Mouse (Mus musculus) duodenum, adult 2 months (tissue): ENCODE data around the gene Cbl. TPM values are rescaled to one million over a fixed set of nuclear protein-coding genes. Genes with fewer than 3 reads are reported as not detected.

ENCODE experiments used
- polyA plus RNA-seq: library from polyadenylated mRNA; depleted of rRNA; stranded (reverse); fragments of >200 nt; gene quantifications from 2 replicates; pipeline ENCODE4 v1.2.3, GENCODE M21; 2012; ENCODE audit warnings: low replicate concordance; rRNA removed

The Cbl gene
- polyA plus RNA-seq = 3.6 and 3.9 TPM in 2 replicates

DNA sequence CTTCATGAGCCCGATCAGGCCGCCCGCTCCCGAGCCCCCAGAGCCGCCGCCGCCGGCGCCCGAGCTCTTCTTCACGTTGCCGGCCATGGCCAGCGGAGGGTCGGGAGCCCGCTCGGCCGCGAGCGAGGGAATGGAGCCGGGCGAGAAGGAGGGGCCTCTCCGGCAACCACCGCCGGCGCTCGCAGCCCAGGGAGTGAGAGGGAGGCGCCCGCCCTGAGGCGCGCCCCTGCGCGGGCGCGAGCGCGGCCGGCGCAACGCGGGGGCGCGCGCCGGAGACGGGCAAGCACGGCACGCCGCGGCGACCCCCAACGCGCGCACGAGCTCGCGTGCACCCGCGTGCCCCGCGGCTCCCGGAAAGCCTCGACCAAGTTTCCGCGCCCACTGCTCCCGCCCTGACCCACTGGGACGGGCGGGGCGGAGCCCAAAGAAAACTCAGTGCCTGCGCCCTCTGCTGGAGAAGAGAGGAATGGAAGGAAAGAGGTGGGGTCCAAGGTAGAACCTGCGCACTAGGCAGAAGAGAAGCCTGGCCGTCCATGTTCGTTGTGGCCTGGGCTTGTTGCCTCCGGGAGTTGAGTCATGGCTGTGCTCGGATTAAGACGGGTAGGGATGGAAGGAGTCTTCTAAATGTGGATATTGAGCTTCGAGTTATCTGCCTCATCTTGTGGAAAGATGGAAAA is at the start of gene Cbl:
Gene Cbl, minus strand, starts transcription at position 248 of the 677 bp plus-strand sequence.

GRCm38 (mm10) chr9:44268432-44268831 is 34.6 kb upstream of the Cbl start, which contains the start of gene Nlrx1:
Gene Nlrx1 (minus strand): TSS chr9:44268599.

GRCm38 (mm10) chr9:44251314-44251713 is 17.5 kb upstream of the Cbl start, which contains the start of gene Pdzd3:
Gene Pdzd3 (minus strand): TSS chr9:44251471.

GRCm38 (mm10) chr9:44240399-44240798 is 6.5 kb upstream of the Cbl start, which contains the start of gene Ccdc153:
Gene Ccdc153 (plus strand): TSS chr9:44240676.

DNA sequence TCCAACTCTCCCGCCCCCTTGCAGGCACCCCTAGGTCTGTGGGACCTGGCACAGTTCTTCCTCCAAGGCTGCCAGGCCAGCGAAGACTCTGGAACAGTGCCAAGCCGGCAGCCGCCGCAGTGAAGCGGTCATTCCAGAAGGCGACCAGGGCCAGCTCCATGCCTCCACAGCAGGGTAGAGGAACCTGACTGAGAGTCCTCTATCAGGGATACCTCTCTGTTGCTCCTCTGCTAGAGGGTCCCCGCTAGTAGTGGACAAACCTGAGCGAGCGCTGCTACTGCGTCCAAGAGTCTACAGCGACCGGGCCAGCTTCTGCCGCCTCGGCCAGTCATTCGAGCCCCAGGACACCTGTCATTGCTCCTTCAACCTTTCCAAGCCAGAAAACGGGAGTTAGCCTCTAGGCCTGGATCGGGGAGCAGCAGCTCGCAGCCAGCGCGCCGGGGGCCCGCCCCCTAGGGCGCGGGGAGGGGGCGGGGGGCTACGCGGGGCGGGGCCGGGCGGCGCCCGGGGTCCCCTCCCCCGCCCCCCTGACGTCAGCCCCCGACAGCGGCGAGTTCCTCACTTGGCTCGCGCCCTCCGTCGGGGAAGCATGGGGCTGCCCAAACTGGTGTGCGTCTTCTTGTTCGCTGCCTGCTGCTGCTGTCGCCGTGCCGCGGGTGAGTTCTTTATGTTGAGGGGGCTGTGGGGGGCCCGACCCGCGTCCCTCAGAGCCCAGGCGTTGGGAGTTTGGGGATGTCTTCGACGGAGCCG is 99.6 kb downstream of the Cbl start, which contains the start of gene Mcam:
Gene Mcam, plus strand, starts transcription at position 369 of the 750 bp plus-strand sequence.

DNA sequence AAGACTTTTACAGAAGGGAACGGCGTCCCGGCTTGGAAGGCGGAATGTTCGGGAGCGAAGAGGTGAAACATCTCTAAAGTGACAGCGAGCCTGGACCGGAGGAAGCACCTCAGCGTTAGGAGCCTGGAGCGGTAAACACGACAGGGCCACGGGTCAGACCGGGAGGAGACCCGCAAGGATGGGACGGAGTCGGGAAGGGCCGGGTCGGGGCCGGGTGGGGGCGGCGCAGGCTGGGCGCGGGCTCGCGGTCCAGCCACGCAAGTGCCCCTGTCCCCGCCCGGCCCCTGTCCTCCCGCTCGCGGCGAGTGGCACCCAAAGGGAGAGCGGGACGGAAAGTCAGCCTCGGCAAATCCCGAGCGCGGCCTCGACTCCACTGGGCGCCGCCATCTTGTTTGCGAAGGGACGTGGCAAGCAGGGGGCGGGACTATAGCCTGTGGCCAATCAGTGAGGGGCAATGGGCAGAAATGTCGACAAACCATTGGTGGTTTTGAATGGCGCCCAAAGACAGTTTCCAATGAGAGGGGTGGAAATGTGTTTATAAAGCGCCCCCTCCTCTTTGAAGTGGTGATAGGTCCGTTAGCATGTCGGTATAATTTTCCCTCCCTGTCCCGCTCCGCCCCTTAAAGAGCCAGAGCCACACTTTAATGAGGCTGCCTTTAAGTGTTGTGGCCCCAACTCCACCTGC is 120.6 kb downstream of the Cbl start, which contains the start of the genes Gm49380 and Rnf26:
Gene Gm49380, minus strand, starts transcription at position 396 of the 685 bp plus-strand sequence.
Gene Rnf26, minus strand, starts transcription at position 413 of the 685 bp plus-strand sequence.

GRCm38 (mm10) chr9:44107110-44107509 is 126.7 kb downstream of the Cbl start, which contains the start of gene C1qtnf5:
Gene C1qtnf5 (plus strand): TSS chr9:44107245.

DNA sequence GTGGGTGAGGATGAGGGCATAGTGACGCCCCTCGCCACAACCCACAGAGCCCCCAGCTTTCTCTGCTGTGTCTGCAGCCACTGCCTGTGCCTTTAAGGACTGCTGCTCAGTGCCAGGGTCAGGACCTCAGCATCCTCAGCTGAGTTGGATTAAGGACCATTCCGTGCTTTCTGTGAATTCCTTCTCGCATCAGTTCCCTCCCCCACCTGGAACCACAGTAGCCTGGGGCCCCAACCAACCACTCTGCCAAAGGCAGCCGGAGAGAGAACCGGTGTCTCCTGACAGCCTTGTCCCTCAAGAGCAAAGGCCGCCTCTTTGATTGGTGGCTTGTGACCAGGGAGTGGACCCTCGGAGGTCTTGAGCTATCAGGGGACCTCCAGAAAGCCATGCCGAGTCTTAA is 132.4 kb downstream of the Cbl start, which contains the start of gene Mfrp:
Gene Mfrp, plus strand, starts transcription at position 240 of the 400 bp plus-strand sequence.

Other genes with a start within 250 kb of the Cbl start
- gene Thy1, start 190.7 kb downstream of the Cbl start, polyA plus RNA-seq = 24.0 and 29.4 TPM in 2 replicates
- 16.5 and 29.3 TPM in 2 replicates for gene Usp2, start 167.0 kb downstream of the Cbl start, polyA plus RNA-seq
- 0.11 TPM in 1 of 2 replicates, not detected in the other for gene Mfrp, start 132.3 kb downstream of the Cbl start, polyA plus RNA-seq
- 7.9 and 14.6 TPM in 2 replicates for gene C1qtnf5, start 126.8 kb downstream of the Cbl start, polyA plus RNA-seq
- 0.36 TPM in 1 of 2 replicates, not detected in the other for gene Gm49380, start 120.5 kb downstream of the Cbl start, polyA plus RNA-seq
- 30.5 and 37.1 TPM in 2 replicates for gene Rnf26, start 120.5 kb downstream of the Cbl start, polyA plus RNA-seq
- gene Mcam, start 99.6 kb downstream of the Cbl start, polyA plus RNA-seq = 13.6 and 29.9 TPM in 2 replicates
- gene Ccdc153, start 6.6 kb upstream of the Cbl start, polyA plus RNA-seq = not detected in 2 replicates
- gene Pdzd3, start 17.4 kb upstream of the Cbl start, polyA plus RNA-seq = 10.0 and 25.1 TPM in 2 replicates
- 4.2 and 5.8 TPM in 2 replicates for gene Nlrx1, start 34.5 kb upstream of the Cbl start, polyA plus RNA-seq
- gene Abcg4, start 54.6 kb upstream of the Cbl start, polyA plus RNA-seq = 1.6 and 1.7 TPM in 2 replicates
- 14.2 and 16.9 TPM in 2 replicates for gene Hinfp, start 71.6 kb upstream of the Cbl start, polyA plus RNA-seq
- 158 and 249 TPM in 2 replicates for gene C2cd2l, start 86.2 kb upstream of the Cbl start, polyA plus RNA-seq
- 40.0 and 42.8 TPM in 2 replicates for gene Dpagt1, start 92.0 kb upstream of the Cbl start, polyA plus RNA-seq
- 134 and 260 TPM in 2 replicates for gene H2afx, start 100.6 kb upstream of the Cbl start, polyA plus RNA-seq
- 35.1 and 44.5 TPM in 2 replicates for gene Hmbs, start 110.2 kb upstream of the Cbl start, polyA plus RNA-seq
- 13.9 and 17.1 TPM in 2 replicates for gene Vps11, start 127.6 kb upstream of the Cbl start, polyA plus RNA-seq
- gene Hyou1, start 145.4 kb upstream of the Cbl start, polyA plus RNA-seq = 42.8 and 52.8 TPM in 2 replicates
- 40.0 and 85.7 TPM in 2 replicates for gene Slc37a4, start 162.8 kb upstream of the Cbl start, polyA plus RNA-seq
- 30.8 and 41.9 TPM in 2 replicates for gene Rps25, start 173.1 kb upstream of the Cbl start, polyA plus RNA-seq
- gene Trappc4, start 173.6 kb upstream of the Cbl start, polyA plus RNA-seq = 25.1 and 36.3 TPM in 2 replicates
- 15.0 and 16.9 TPM in 2 replicates for gene Ccdc84, start 184.5 kb upstream of the Cbl start, polyA plus RNA-seq
- not detected in 2 replicates for gene Foxr1, start 207.1 kb upstream of the Cbl start, polyA plus RNA-seq
- gene Upk2, start 220.9 kb upstream of the Cbl start, polyA plus RNA-seq = 0.22 and 0.28 TPM in 2 replicates
- gene Bcl9l, start 248.8 kb upstream of the Cbl start, polyA plus RNA-seq = 29.3 and 33.5 TPM in 2 replicates